Comparison of ENCODE assay signal across 8 mouse cellular contexts in genomic region chr8:126660658-126661316, GRCm38 (mm10).
DNase-seq lines count a peak whose midpoint lies in the region; ATAC-seq and TF ChIP-seq lines count a peak whose summit lies in the region.

No protein-coding gene starts in this region.

- H3K79me2 ChIP-seq in C2C12 (ENCODE audit: control insufficient read depth, insufficient read depth): no peaks in the 10 kb centered on the region

- H3K36me3 ChIP-seq in C2C12 (ENCODE audit: control insufficient read depth, insufficient read depth): no peaks in the 10 kb centered on the region
- no peaks in the 10 kb centered on the region for H3K36me3 ChIP-seq in heart, embryonic 12.5 days
- H3K36me3 ChIP-seq in limb, embryonic 13.5 days: no peaks in the 10 kb centered on the region
- no peaks in the 10 kb centered on the region for H3K36me3 ChIP-seq in neural tube, embryonic 13.5 days

- no peaks in the 10 kb centered on the region for H3K9me3 ChIP-seq in heart, embryonic 12.5 days (replicated peaks)
- no peaks in the 10 kb centered on the region for H3K9me3 ChIP-seq in limb, embryonic 13.5 days
- H3K9me3 ChIP-seq in neural tube, embryonic 13.5 days: no peaks in the 10 kb centered on the region

- no peak; the same call in 1 of the 2 replicates for ATAC-seq in heart, embryonic 12.5 days (ENCODE audit: insufficient number of reproducible peaks, low FRiP score)
- no peak for ATAC-seq in limb, embryonic 13.5 days (ENCODE audit: low FRiP score, low read depth)
- ATAC-seq in neural tube, embryonic 13.5 days (ENCODE audit: low read depth): 0 out of 2 replicates have a peak, but pooled peaks have one; percentile 25
- no peak for ATAC-seq in activated CD4-positive, CD25-positive, alpha-beta regulatory T cell, adult 4 months

- peak overlapping the region; percentile 60 for H3K4me2 ChIP-seq in heart, embryonic 12.5 days
- H3K4me2 ChIP-seq in limb, embryonic 13.5 days (replicated peaks): peak overlapping the region; percentile 43
- H3K4me2 ChIP-seq in neural tube, embryonic 13.5 days: peak overlapping the region; percentile 35

- peak; percentile 26 for DNase-seq in cerebellum, adult 9-10 months
- DNase-seq in cerebellum, adult 11-12 months: no peak
- DNase-seq in urinary bladder, postnatal 4 days (ENCODE audit: low spot score in 2 of 2): no peak

- no peak overlapping the region for H3K4me3 ChIP-seq in C2C12 (ENCODE audit: insufficient read depth, poor library complexity, severe bottlenecking)
- H3K4me3 ChIP-seq in heart, embryonic 12.5 days: peak overlapping the region; percentile 22
- H3K4me3 ChIP-seq in limb, embryonic 13.5 days: no peak overlapping the region
- no peak overlapping the region for H3K4me3 ChIP-seq in neural tube, embryonic 13.5 days

- peaks cover 70% of the 10 kb centered on the region for H3K4me1 ChIP-seq in heart, embryonic 12.5 days (replicated peaks)
- H3K4me1 ChIP-seq in limb, embryonic 13.5 days: peaks cover 77% of the 10 kb centered on the region
- H3K4me1 ChIP-seq in neural tube, embryonic 13.5 days (replicated peaks): peaks cover 69% of the 10 kb centered on the region

- H3K79me3 ChIP-seq in C2C12 (ENCODE audit: low read depth): no peaks in the 10 kb centered on the region

- peak overlapping the region; percentile 18 for H3ac ChIP-seq in C2C12 (ENCODE audit: control insufficient read depth, insufficient read length, low read depth)

- no peak for TF ChIP-seq CTCF in C2C12 (IDR thresholded peaks at IDR 0.05; ENCODE audit: control insufficient read depth, insufficient read depth, insufficient read length)

- peak overlapping the region; percentile 60 for H3K9ac ChIP-seq in heart, embryonic 12.5 days
- H3K9ac ChIP-seq in limb, embryonic 13.5 days: peak overlapping the region; percentile 43; the same call in 1 of the 2 replicates
- H3K9ac ChIP-seq in neural tube, embryonic 13.5 days: peak overlapping the region; percentile 62

- WGBS in heart, embryonic 12.5 days: 12% methylated on average over 11 of the region's 12 CpGs
- WGBS in limb, embryonic 13.5 days: 19% methylated on average over 12 of the region's 12 CpGs
- WGBS in neural tube, embryonic 13.5 days: 31% methylated on average over 12 of the region's 12 CpGs

- peak overlapping the region; percentile 89 for H3K27ac ChIP-seq in heart, embryonic 12.5 days (ENCODE audit: poor library complexity, severe bottlenecking)
- H3K27ac ChIP-seq in limb, embryonic 13.5 days: peak overlapping the region; percentile 85
- H3K27ac ChIP-seq in neural tube, embryonic 13.5 days (replicated peaks): peak overlapping the region; percentile 99

- H3K27me3 ChIP-seq in C2C12 (ENCODE audit: control insufficient read depth, insufficient read depth, insufficient read length): no peaks in the 10 kb centered on the region
- H3K27me3 ChIP-seq in heart, embryonic 12.5 days (replicated peaks): no peaks in the 10 kb centered on the region
- no peaks in the 10 kb centered on the region for H3K27me3 ChIP-seq in limb, embryonic 13.5 days
- no peaks in the 10 kb centered on the region for H3K27me3 ChIP-seq in neural tube, embryonic 13.5 days

TF ChIP-seq in C2C12, 6 proteins besides CTCF, POLR2A, EP300 and RAD21:
- TF ChIP-seq MAX (IDR thresholded peaks at IDR 0.05) (no peak), MYOG (IDR thresholded peaks at IDR 0.05; ENCODE audit: control insufficient read depth, extremely low read depth, insufficient read length) (no peak), MYOD1 (IDR thresholded peaks at IDR 0.05; ENCODE audit: control insufficient read depth, insufficient read length, low read depth) (no peak), USF1 (IDR thresholded peaks at IDR 0.05; ENCODE audit: low read depth) (peak; percentile 95)
